Mouse (Mus musculus) limb, embryonic 12.5 days (tissue): ENCODE measurements around the gene Tmem170b. TPM values are rescaled to one million over a fixed set of nuclear protein-coding genes. Genes with fewer than 3 reads are reported as not detected.

Experiments
- ATAC-seq: fragments of 200-750 bp; cut with Nextera tagmentation; 2 replicates; pipeline ENCODE4 v1.8.0; 2017; ENCODE audit warnings: low read depth, moderate TSS enrichment; ENCODE audit not compliant: insufficient number of reproducible peaks, insufficient read depth, low FRiP score, low TSS enrichment
- H3K27ac ChIP-seq: fragments of 300-500 bp; sonication (generic); 2 replicates; pipeline ENCODE4 v1.5.1; 2016; ENCODE audit warnings: mild to moderate bottlenecking, moderate library complexity
- H3K27me3 ChIP-seq: fragments of 300-500 bp; sonication (generic); 2 replicates; pipeline ENCODE4 v1.6.1; 2016; ENCODE audit warnings: mild to moderate bottlenecking, moderate library complexity
- H3K36me3 ChIP-seq: fragments of 300-500 bp; sonication (generic); 2 replicates; pipeline ENCODE4 v1.6.1; 2016; ENCODE audit warnings: mild to moderate bottlenecking, moderate library complexity
- H3K4me1 ChIP-seq: fragments of 300-500 bp; sonication (generic); replicated peaks from 2 replicates; pipeline ENCODE4 v1.6.1; 2016
- H3K4me2 ChIP-seq: fragments of 300-500 bp; sonication (generic); 2 replicates; pipeline ENCODE4 v1.6.1; 2016; ENCODE audit warnings: mild to moderate bottlenecking, moderate library complexity
- H3K4me3 ChIP-seq: fragments of 300-500 bp; sonication (generic); replicated peaks from 2 replicates; pipeline ENCODE4 v1.5.1; 2016; ENCODE audit warnings: mild to moderate bottlenecking
- H3K9ac ChIP-seq: fragments of 300-500 bp; sonication (generic); replicated peaks from 2 replicates; pipeline ENCODE4 v1.6.1; 2016; ENCODE audit warnings: mild to moderate bottlenecking, moderate library complexity
- H3K9me3 ChIP-seq: fragments of 300-500 bp; sonication (generic); 2 replicates; pipeline ENCODE4 v1.6.1; 2016; ENCODE audit warnings: mild to moderate bottlenecking, moderate library complexity
- WGBS: fragments of 180-500 bp; shearing (Covaris S2); methylation state at CpG from one replicate; pipeline ENCODE4 v1.1.7; 2016; 5-methylcytosine and 5-hydroxymethylcytosine counted together
- polyA plus RNA-seq: library from polyadenylated mRNA; unstranded; fragments of >200 nt; fragmentation: Nextera tagmentation; extraction: Ambion mirVana; gene quantifications from 2 replicates; pipeline ENCODE4 v1.2.1, GENCODE M21; 2016

Gene Tmem170b
- polyA plus RNA-seq, 1 experiment from 2014 or later: 10.7 TPM

GRCm38 (mm10) chr13:41645483-41645859 is 39.8 kb downstream of the Tmem170b start:
- Histone ChIP-seq H3K4me3 (no peak overlapping the region), H3K4me1 (peaks cover 18% of the 10 kb centered on the region), H3K27me3 (no peaks in the 10 kb centered on the region), H3K9ac (no peak overlapping the region), H3K36me3 (no peaks in the 10 kb centered on the region), H3K27ac (no peak overlapping the region), H3K4me2 (no peak overlapping the region), H3K9me3 (no peaks in the 10 kb centered on the region)
- no peak for ATAC-seq
- 71% methylated on average over 5 of the region's 5 CpGs for WGBS

- ATAC-seq: no peak
- 83% methylated on average over 6 of the region's 6 CpGs for WGBS
- no peaks in the 10 kb centered on the region for H3K9me3 ChIP-seq
- H3K4me2 ChIP-seq: no peak overlapping the region
- no peak overlapping the region for H3K4me3 ChIP-seq
- no peak overlapping the region for H3K9ac ChIP-seq
- no peaks in the 10 kb centered on the region for H3K36me3 ChIP-seq
- no peaks in the 10 kb centered on the region for H3K27me3 ChIP-seq
- H3K4me1 ChIP-seq: peaks cover 18% of the 10 kb centered on the region
- no peak overlapping the region for H3K27ac ChIP-seq
These were observed 42.3 kb downstream of the Tmem170b start for GRCm38 (mm10) chr13:41647976-41648375.

- no peak overlapping the region for H3K27ac ChIP-seq
- H3K36me3 ChIP-seq: no peaks in the 10 kb centered on the region
- H3K9ac ChIP-seq: no peak overlapping the region
- 81% methylated on average over 7 of the region's 7 CpGs for WGBS
- no peaks in the 10 kb centered on the region; the same call in 1 of the 2 replicates for H3K4me1 ChIP-seq
- H3K27me3 ChIP-seq: no peaks in the 10 kb centered on the region
- no peak for ATAC-seq
- no peaks in the 10 kb centered on the region for H3K9me3 ChIP-seq
- H3K4me2 ChIP-seq: no peak overlapping the region
- H3K4me3 ChIP-seq: no peak overlapping the region
These were observed 45.0 kb downstream of the Tmem170b start for GRCm38 (mm10) chr13:41650665-41651064.

GRCm38 (mm10) chr13:41653791-41654190 is 48.1 kb downstream of the Tmem170b start:
- Histone ChIP-seq H3K4me3 (no peak overlapping the region), H3K27me3 (no peaks in the 10 kb centered on the region), H3K4me1 (no peaks in the 10 kb centered on the region; the same call in 1 of the 2 replicates), H3K9ac (no peak overlapping the region), H3K36me3 (no peaks in the 10 kb centered on the region), H3K4me2 (no peak overlapping the region), H3K9me3 (no peaks in the 10 kb centered on the region), H3K27ac (no peak overlapping the region)
- WGBS: 81% methylated on average over 2 of the region's 2 CpGs
- no peak for ATAC-seq

GRCm38 (mm10) chr13:41655576-41656090 is 49.9 kb downstream of the Tmem170b start:
- Histone ChIP-seq H3K27me3 (no peaks in the 10 kb centered on the region), H3K9me3 (no peaks in the 10 kb centered on the region), H3K9ac (no peak overlapping the region), H3K4me1 (no peaks in the 10 kb centered on the region), H3K27ac (no peak overlapping the region), H3K4me3 (no peak overlapping the region), H3K36me3 (no peaks in the 10 kb centered on the region), H3K4me2 (no peak overlapping the region)
- no peak for ATAC-seq
- 86% methylated on average over 10 of the region's 10 CpGs for WGBS

GRCm38 (mm10) chr13:41660052-41660793 is 54.5 kb downstream of the Tmem170b start:
- no peaks in the 10 kb centered on the region for H3K27me3 ChIP-seq
- 76% methylated on average over 11 of the region's 11 CpGs for WGBS
- no peak overlapping the region for H3K4me2 ChIP-seq
- H3K4me1 ChIP-seq: no peaks in the 10 kb centered on the region; the same call in 1 of the 2 replicates
- H3K36me3 ChIP-seq: no peaks in the 10 kb centered on the region
- H3K27ac ChIP-seq: no peak overlapping the region
- H3K9me3 ChIP-seq: no peaks in the 10 kb centered on the region
- H3K4me3 ChIP-seq: no peak overlapping the region
- no peak for ATAC-seq
- no peak overlapping the region for H3K9ac ChIP-seq

GRCm38 (mm10) chr13:41661116-41661515 is 55.4 kb downstream of the Tmem170b start:
- H3K27ac ChIP-seq: no peak overlapping the region
- no peaks in the 10 kb centered on the region for H3K36me3 ChIP-seq
- WGBS: 90% methylated on average over 11 of the region's 11 CpGs
- no peak overlapping the region for H3K4me3 ChIP-seq
- no peak overlapping the region for H3K4me2 ChIP-seq
- no peaks in the 10 kb centered on the region; the same call in 1 of the 2 replicates for H3K4me1 ChIP-seq
- no peak for ATAC-seq
- no peaks in the 10 kb centered on the region for H3K9me3 ChIP-seq
- H3K27me3 ChIP-seq: no peaks in the 10 kb centered on the region
- no peak overlapping the region for H3K9ac ChIP-seq

- Histone ChIP-seq H3K4me1 (no peaks in the 10 kb centered on the region; the same call in 1 of the 2 replicates), H3K9me3 (no peaks in the 10 kb centered on the region), H3K27me3 (no peaks in the 10 kb centered on the region), H3K4me2 (no peak overlapping the region), H3K4me3 (no peak overlapping the region), H3K36me3 (no peaks in the 10 kb centered on the region), H3K9ac (no peak overlapping the region), H3K27ac (no peak overlapping the region)
- ATAC-seq: peak; percentile 20; the same call in 1 of the 2 replicates
- 69% methylated on average over 17 of the region's 17 CpGs for WGBS
These were observed 56.8 kb downstream of the Tmem170b start for GRCm38 (mm10) chr13:41662401-41663070.

- Histone ChIP-seq H3K4me2 (no peak overlapping the region), H3K27ac (no peak overlapping the region), H3K4me3 (no peak overlapping the region), H3K4me1 (no peaks in the 10 kb centered on the region; the same call in 1 of the 2 replicates), H3K9me3 (no peaks in the 10 kb centered on the region), H3K9ac (no peak overlapping the region), H3K27me3 (no peaks in the 10 kb centered on the region), H3K36me3 (no peaks in the 10 kb centered on the region)
- WGBS: 87% methylated on average over 14 of the region's 14 CpGs
- no peak for ATAC-seq
These were observed 57.9 kb downstream of the Tmem170b start for GRCm38 (mm10) chr13:41663501-41664195.

- H3K36me3 ChIP-seq: no peaks in the 10 kb centered on the region
- H3K9me3 ChIP-seq: no peaks in the 10 kb centered on the region
- H3K9ac ChIP-seq: no peak overlapping the region
- no peak for ATAC-seq
- no peak overlapping the region for H3K27ac ChIP-seq
- H3K4me1 ChIP-seq: 0 out of 2 replicates have a peak, but pooled peaks cover 3% of the 10 kb centered on the region
- H3K4me2 ChIP-seq: no peak overlapping the region
- no peaks in the 10 kb centered on the region for H3K27me3 ChIP-seq
- H3K4me3 ChIP-seq: no peak overlapping the region
- 87% methylated on average over 2 of the region's 2 CpGs for WGBS
These were observed 64.2 kb downstream of the Tmem170b start for GRCm38 (mm10) chr13:41669951-41670350.
